Mouse (Mus musculus) spleen, adult 2 months (tissue): ENCODE data around the gene Gm28051.

Experiments used
- CTCF ChIP-seq: fragments of 200-500 bp; IDR thresholded peaks from 2 replicates; pipeline ENCODE4 v1.5.1; 2011; ENCODE audit warnings: mild to moderate bottlenecking, inconsistent platforms; ENCODE audit not compliant: insufficient read depth, insufficient read length, insufficient replicate concordance; ENCODE audit errors: extremely low read depth
- POLR2A ChIP-seq: fragments of 200-500 bp; IDR thresholded peaks from 2 replicates; pipeline ENCODE4 v1.6.1; 2011; ENCODE audit warnings: low read depth, low read length, inconsistent platforms

- TF ChIP-seq CTCF (no peak), POLR2A (no peak)
Observed at GRCm38 (mm10) chr12:102787927-102788326, 30.4 kb upstream of the Gm28051 start.
